Mouse (Mus musculus): ENCODE data around the gene Shq1. TPM values are rescaled to one million over a fixed set of nuclear protein-coding genes. Genes with fewer than 3 reads are reported as not detected.

The Shq1 gene
- total RNA-seq, 2 experiments from 2014 or later = 7.8 to 9.5 TPM

DNA sequence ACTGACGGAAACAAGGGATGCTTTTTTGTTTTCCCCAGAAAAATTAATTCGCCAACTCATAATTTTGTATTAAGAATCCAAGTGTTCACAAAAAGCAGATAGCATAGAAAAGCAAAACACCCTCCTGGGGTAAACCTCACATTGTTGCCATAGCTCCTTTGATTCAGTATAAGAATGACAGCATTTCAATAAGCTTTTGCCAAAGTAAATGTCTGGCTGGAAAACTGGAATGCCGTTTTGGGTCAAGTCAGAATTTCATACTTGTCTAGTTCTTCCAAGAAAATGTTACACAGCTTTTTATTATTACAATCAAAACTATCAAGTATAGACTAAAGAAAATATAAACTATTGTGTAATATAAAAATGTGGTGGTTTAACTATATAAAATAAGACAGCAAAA, 61.7 kb downstream of the Shq1 start:
- intact Hi-C loops (cut with DNase I) = no loop called here
- no peak for DNase-seq

DNA sequence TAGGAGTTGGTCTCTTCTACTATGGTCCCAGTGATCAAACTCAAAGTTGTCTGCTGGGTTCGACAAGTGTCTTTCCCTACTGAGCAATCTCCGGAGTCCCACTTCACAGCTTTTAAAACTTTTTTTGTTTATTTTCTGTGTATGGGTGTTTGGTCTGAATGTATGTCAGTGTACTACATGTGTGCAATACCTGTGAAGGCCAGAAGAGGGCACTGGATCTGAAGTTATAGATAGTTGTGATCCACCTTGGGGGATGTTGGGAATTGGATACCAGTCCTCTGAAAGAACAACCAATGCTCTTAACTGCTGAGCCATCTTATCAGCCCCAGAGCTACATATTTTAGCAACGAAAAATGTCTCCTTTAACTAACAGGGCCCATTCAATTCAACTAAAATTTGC, 62.5 kb downstream of the Shq1 start:
- intact Hi-C loops (cut with DNase I) = no loop called here
- peak; percentile 21 for DNase-seq

DNA sequence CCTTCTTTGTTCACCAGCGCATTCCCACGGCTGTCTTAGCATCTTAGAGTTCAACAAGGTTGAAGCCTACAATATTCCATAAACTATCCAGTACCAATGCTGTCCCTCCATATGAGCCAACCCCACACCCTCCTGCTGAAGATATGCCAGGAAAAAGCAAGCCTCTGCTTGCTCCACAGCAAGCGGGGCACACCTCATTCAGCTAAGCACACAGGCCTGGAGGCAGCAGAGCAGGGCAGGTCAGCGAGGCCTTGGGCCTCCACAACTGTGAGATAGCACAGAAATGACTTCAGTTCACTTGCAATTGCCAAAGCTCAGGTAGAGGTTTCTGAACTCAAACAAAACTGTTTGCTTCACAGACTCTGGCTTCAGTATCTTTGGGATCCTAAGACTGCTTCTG, 64.2 kb downstream of the Shq1 start:
- intact Hi-C loops (cut with DNase I) = no loop called here

DNA sequence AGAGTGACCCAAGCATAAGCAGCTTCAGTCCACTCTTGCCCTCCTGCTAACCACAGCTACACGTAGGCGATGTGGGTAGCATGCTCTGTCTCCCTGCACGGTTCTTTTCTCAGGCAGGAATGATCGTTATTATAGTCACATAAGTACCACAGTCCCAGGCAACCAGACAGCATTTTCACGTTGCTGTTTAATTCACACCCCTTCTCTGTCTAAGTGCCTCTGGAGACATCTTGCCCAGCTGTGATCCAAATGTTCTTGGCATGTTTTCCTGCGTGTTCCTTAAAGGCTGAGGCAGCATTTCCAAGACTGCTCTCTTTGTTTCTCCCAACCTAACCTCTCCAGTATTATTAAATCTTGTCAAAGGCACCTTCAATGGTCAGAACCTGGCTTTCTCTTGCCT, 67.3 kb downstream of the Shq1 start:
- no peak for DNase-seq
- intact Hi-C loops (cut with DNase I) = no loop called here

More for the DNA sequence above, 64.2 kb downstream of the Shq1 start:
- DNase-seq = no peak

DNA sequence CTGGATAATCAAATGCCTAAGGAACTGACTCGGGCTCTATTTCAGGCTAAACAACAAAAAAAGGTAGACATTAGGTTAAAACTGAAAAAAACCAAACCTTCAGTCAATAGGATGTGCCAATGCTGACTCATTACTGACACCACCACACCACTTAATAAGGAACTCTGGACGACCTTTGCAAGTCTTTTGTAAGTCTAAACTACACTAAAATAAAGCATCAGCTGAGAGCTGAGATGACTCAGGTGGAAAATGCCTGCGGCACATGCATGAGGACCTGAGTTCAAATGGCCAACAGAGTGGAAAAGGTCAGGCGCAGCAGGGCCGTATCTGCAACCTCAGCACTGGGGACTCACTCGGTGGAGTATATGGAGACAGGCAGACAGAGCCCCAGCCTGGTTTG, 69.3 kb downstream of the Shq1 start:
- DNase-seq = no peak
- intact Hi-C loops (cut with DNase I) = no loop called here

DNA sequence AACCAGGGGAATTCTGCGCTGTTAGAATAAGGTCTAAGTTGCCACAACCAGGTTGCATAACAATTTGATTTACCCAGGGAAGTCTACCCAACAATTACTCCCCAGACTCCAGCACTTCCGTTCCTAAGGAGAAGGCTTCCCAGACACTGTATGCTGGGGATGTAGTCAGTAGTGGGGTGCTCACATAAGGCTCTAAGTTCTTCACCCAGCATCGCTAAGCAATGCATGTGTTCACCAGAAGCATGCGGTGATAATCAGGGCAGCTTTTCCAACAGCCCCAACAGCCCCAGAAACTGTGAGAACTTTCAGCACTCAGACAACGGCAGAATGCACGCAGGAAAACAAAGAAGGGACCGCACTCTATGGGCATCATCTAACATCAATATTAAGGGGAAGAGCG, 77.1 kb downstream of the Shq1 start:
- intact Hi-C loops (cut with DNase I) = no loop called here
- DNase-seq = no peak

DNA sequence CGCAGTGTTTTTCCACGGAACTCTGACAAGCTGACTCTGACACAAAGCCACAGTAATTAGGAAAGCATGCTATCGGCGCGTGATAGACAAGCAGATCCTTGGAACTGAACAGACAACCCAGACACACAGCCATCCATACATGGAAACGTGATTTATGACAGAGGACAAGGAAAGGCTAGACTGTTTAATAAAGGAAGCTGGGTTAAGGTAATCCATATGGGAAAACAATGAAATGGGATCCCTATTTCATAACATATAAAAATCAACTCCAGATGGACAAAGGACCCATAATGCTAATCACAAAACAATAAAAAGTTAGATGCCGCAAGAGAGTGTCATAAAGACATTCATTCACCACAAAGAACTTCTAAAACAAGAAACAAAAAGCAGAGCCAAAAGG, 78.0 kb downstream of the Shq1 start:
- intact Hi-C loops (cut with DNase I) = no loop called here
- no peak for DNase-seq

DNA sequence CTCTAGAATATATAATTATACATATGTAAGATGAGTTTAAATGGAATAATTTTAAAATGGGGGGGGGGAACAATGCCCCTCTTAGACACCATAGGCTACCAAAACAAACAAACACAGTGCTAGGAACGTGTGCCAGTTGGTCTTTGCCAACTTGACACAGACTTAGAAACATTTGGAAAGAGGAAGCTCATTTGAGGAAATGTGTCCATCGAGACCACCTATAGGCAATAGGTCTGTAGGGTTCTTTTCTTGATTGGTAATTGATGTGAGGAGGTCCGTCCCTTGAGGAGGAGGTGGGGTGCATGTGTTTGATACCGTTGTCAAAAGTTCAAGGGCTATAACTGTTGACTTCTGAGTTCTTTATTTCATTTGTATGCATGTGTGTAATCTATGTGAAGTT, 80.4 kb downstream of the Shq1 start:
- DNase-seq = no peak
- intact Hi-C loops (cut with DNase I) = no loop called here

DNA sequence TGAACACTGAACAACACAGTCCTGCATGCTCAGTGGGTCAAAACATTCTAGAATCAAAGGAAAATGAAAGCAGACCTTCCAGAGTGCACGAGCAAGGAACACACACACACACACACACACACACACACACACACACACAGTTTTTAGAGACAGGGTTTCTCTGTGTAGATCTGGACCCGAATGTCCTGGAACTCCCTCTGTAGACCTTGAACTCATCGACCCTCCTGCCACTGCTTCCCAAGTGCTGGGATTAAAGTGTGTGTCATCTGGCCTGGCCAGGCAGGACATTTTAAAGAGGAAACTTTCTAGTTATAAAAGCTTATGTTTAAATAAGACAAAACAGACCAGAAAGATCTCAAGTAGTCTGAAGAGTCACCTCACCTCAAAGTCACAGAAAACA, 82.1 kb downstream of the Shq1 start:
- intact Hi-C loops (cut with DNase I) = no loop called here
- no peak for DNase-seq

DNA sequence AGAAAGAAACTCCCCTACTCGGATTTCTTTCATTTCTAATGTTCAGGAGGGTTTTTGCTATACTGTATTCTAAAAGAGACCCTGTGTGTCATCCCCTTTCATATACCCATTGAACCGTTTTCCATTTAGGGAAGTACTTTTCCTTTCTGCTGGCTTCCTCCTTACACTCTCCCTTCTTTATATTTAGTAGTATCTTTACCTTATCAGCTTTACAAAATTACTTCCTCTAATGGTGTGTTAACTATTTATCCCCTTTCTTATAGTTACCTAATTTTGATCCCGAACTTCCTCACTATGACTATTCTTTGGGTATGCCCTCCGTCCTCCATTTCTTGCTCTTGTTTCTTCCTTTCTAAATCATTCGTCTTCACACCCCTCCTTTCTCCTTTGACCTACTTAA, 84.2 kb downstream of the Shq1 start:
- intact Hi-C loops (cut with DNase I) = no loop called here
- DNase-seq = no peak

DNA sequence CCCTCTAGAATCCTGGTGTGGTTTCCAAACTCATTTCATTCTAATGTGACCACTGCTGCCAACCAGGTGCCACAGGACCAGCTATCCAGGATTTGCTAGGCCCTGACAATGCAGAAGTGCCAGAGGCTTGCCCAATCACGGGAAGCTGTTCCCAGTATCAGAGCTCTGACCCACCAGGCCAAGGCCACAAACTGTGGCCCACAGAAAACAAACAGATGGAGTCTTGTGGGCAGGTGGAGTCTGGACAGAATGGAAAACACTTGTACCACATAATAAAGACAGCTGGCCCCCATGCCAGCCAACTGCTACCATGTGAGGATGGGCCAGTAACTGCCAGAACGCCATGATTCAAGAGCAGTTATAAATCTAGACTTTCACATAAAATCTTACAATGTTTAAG, 89.0 kb downstream of the Shq1 start:
- DNase-seq = peak; percentile 34
- intact Hi-C loops (cut with DNase I) = no loop called here

DNA sequence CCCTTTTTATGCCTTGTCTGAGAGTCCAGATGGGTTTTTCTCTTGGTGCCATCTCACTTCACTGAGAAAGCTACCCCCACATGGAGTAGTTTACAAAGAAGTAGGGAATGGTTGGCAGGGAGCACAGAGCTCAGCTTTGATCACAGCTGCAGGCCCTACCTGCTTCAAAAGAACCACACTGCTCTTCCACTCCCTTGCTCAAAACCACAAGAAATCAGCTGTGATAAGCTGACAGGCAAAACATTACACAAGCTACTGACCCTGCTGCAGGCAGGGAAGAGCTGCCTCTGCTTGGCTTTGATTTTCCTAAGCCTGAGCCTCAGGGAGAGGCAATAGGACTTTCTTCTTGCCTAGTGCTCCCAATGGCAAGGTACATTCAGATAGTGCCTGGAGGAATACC, 89.9 kb downstream of the Shq1 start:
- intact Hi-C loops (cut with DNase I) = no loop called here
- no peak for DNase-seq

DNA sequence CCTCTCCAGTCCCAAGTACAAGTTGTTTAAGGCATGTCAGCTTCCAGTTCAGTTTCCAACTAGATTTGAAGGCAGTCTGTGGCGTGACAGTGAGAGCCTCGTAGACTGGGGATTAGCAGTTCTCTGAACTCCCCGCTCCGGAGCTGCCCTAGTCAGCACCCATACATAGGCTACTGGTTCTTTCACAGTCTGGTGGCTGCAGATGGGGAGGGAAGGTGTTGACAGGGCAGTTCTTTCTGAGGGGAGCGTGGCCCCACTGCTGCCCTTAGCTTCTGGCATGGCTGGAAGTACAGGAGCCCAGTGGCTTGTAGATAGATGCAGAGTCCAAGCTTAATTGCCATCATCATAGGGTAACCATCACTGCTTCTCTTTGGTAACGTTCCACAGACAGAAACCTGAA, 93.4 kb downstream of the Shq1 start:
- intact Hi-C loops (cut with DNase I) = no loop called here
- no peak for DNase-seq

DNA sequence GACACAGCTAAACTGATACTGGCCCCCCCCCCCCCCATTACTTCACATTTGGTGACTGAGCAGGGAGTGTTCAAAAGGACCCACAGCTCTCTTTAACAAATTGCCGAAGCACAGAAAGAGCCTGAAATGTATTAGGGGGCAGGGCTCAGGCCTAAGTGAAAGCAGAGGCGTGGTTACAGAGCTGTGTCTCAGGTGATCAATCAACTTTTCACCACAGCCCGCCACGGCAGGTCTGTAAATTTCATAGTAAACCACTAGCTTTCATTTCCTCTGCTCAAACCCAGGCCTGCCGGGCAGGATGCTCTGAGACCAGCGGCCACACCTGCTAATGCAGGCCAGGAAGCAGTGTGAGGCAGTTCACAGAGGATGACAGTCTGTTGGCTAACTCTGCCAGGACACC, 94.8 kb downstream of the Shq1 start:
- intact Hi-C loops (cut with DNase I) = no loop called here
- DNase-seq = no peak

DNA sequence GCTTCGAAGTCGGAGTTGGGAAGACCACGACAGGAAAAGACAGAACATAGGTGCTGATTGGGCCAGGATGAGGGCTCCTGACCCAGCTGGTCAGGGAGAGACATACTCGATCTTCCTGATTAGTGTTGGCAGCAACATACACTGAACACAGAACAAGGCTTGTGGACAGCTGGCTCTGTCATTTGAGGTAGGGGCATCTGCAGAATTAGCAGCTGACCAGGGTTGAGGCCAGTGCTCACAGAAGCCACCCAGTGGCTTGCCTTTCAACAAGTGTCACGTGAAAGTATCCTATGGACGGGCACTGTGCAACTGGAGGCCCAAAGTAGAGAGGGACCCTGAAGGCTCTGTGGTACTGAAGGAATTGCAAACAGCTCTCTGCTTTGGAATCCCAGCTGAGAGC, 104.2 kb downstream of the Shq1 start:
- no peak for DNase-seq
- intact Hi-C loops (cut with DNase I) = no loop called here

DNA sequence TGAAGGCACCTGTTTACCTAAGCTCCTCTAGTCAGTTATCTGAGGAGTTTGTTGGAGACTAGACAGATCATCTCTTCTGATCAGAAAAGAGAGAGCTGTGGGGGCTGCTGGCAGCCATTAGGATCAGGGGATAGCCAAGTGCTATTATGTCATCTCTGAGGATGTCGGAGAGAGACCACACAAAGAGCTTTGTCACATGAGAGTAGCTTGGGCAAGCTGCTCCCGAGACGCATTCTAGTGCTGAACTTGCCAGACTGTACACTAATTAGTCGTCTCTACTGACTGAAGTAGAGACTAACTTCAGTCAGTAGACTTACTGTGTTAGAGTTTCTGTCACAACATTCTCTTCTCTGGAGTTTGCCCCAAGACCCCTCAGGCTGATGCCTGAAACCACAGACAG, 106.4 kb downstream of the Shq1 start:
- no peak for DNase-seq
- intact Hi-C loops (cut with DNase I) = no loop called here

DNA sequence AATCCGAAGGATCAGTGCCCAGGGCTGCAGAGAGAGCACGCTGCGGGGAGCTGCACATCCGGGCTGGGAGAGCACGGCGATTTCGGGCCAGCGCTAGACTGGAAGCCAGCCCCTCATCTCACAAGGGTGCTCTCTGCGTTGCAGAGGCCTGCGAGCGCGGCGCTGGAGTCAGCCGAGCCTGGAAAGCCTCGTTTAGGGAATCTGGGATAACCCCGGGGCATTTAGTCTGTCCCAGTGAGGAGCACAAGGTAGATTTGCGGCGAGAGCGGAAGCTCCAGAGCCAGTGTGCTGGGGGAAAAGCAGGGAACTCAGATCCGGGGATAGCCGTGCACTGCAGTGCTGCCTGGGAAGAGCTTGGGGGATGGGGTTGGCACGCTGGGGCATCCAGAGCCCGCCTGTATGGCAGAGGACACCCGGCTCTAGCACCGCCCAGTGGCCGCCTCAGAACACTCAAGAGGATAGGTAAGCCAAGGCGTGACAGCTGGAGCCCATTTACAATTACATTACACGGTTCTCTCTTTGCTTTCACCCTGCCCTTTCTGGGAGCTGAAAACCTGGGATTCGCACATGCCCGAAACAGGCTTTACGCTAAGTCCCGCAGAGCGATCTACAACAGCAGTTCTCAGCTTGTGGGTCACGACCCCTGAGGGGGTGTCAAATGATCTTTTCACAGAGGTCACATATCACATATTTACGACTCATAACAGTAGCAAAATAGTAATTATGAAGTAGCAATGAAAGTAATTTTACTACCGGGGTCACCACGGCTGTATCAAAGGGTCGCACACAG, 107.2 kb downstream of the Shq1 start:
- DNase-seq = peak; percentile 86
- intact Hi-C loops (cut with DNase I) = no loop called here

DNA sequence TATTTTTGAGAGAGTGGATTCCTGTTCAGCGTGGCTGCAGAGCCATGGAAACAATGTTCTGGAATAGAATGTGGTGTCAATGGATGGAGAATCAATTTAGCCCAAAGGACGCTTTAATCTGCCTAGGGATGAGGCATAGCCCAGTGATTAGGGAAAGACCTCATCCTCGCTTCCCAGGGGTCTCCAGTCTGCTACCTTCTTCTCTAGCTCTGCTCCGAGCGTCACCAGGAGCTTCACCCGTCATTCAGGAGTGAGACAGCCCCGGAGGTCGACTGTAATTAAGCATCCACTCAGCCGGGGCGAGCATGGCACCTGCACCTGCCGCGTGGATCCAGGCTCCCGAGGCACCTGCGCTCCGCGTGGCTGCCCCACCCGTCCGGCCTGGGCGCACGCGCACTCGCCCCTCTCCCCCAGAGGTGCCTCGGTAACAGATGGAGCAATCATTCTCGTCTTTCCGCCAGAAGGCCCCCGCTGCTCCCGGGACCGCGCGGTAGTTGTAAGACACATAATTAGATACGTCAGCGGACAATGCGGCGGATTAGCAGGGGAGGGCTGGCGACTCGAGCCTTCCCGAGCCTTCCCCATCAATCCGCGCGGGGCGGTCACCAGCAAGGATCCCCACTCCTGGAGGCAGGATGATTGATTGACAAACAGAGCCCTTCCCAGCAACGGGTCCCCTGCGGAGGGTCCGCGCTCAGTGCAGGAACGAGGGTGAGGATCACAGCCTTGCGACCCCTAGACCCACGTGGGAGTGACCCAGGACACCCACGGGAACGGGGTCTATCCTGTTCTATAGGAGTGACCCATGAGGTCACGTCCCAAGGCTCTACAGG, 108.0 kb downstream of the Shq1 start:
- intact Hi-C loops (cut with DNase I) = no loop called here
- DNase-seq = peak; percentile 72

DNA sequence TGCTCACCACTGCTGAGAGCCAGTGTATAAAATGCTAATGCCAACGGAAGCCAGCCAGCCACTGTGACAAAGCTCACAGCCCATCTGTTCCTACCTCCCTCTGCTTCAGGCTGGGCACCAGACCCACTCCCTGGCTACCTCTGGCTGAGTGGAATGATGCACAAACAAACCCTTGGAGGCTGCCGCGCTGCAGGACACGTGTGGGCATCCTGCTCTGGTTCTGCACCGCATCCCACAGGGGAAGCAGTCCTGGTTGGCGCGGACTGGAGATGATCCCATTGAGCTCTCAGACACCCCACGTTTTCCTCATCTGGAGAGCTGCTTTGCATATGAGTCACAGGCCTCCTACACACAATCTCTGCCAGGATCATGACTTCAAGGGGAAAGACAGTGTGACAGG, 112.9 kb downstream of the Shq1 start:
- peak; percentile 56 for DNase-seq
- intact Hi-C loops (cut with DNase I) = no loop called here

DNA sequence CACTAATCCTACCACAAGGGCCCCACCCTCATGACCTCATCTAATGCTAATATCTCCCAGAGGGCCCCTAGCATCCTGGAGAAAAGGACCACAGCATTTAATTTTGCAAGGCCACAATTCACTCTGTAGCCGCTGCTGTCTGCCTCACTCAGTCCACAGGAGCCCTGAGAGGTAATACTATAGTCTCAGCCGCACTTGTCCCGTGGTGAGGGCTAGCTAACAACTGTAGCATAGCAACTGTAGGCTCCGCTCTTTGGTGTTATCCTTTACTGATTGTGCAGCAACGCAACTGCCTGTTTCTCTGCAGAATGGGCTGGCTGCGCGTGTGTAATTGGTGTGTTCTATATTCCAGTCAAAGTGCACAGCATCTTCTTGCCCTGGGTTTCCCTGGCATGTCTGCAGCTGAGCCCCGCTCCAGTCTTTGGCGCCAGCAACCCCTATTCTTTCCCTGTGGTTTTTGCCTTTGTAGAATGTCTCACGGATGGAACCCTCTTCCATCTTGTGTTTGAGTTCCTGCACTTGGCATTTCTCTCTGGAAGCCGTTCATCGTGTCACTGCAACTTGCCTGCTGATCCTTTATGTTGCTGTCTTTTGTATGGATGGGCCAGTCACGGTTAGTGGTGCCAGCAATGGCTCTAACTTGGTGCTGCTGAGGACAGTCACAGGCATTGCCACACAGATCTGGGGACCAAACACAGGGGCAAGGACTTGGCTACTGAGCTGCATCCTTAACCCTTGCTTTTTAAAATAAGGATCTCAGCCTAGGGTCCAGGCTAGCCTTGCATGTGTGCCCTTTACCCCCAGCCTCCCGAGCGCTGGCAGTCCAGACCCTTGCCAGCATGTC, 128.6 kb downstream of the Shq1 start:
- DNase-seq = no peak
- intact Hi-C loops (cut with DNase I) = no loop called here

DNA sequence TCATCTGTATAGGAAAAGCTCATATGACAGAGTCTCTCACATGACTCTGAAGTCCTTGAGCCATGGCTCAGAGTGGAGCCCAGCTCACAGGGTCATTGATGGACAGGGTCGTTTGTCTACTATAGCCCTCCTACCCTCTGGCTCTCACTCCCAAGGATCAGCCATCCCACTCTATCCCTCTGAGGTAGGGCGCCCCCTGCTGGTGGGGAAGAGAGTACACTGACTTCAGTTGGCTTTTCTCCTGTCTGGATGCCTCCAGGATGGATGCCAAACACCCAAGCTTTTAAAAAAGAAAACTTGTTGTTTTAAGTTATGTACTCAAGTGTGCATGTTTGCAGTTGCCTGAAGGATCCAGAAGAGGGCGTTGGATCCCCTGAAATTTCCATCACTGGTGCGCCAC, 131.3 kb downstream of the Shq1 start:
- intact Hi-C loops (cut with DNase I) = no loop called here
- no peak for DNase-seq

Measured in left cerebral cortex, postnatal 4 days (tissue).